Mouse (Mus musculus): ENCODE data around the gene Narfl. TPM values are rescaled to one million over a fixed set of nuclear protein-coding genes. Genes with fewer than 3 reads are reported as not detected.

Narfl gene
- polyA plus RNA-seq, 1 experiment: 47.5 TPM

GRCm38 (mm10) chr17:25829558-25830017 is 56.0 kb downstream of the Narfl start:
- TF ChIP-seq POLR2A (IDR thresholded peaks at IDR 0.05; ENCODE audit: low read depth, low read length): no peak
- TF ChIP-seq CTCF (conservative IDR thresholded peaks at IDR 0.05; ENCODE audit: insufficient read depth, insufficient read length, low read depth, low read length): no peak
- H3K4me3 ChIP-seq (ENCODE audit: insufficient read depth, low read depth, low read length): peak overlapping the region; percentile 67
- 24% methylated on average over 8 of the region's 8 CpGs for WGBS
- peak overlapping the region; percentile 72; the same call in 1 of the 2 replicates for H3K27ac ChIP-seq (ENCODE audit: insufficient read depth, low read depth, low read length)
- no peaks in the 10 kb centered on the region for H3K27me3 ChIP-seq (replicated peaks; ENCODE audit: control insufficient read depth, insufficient read depth, low read length)
- no peaks in the 10 kb centered on the region for H3K36me3 ChIP-seq (ENCODE audit: control insufficient read depth, insufficient read depth, low read length)
- DNase-seq: peak; percentile 23
- H3K4me1 ChIP-seq (ENCODE audit: control insufficient read depth, insufficient read depth, low read length): peaks cover 13% of the 10 kb centered on the region

- H3K36me3 ChIP-seq (ENCODE audit: control insufficient read depth, insufficient read depth, low read length): no peaks in the 10 kb centered on the region
- H3K4me3 ChIP-seq (ENCODE audit: insufficient read depth, low read depth, low read length): no peak overlapping the region
- TF ChIP-seq CTCF (conservative IDR thresholded peaks at IDR 0.05; ENCODE audit: insufficient read depth, insufficient read length, low read depth, low read length) (no peak), POLR2A (IDR thresholded peaks at IDR 0.05; ENCODE audit: low read depth, low read length) (no peak)
- DNase-seq: peak; percentile 13
- no peak overlapping the region for H3K27ac ChIP-seq (ENCODE audit: insufficient read depth, low read depth, low read length)
- 71% methylated on average over 4 of the region's 4 CpGs for WGBS
- H3K27me3 ChIP-seq (replicated peaks; ENCODE audit: control insufficient read depth, insufficient read depth, low read length): no peaks in the 10 kb centered on the region
- H3K4me1 ChIP-seq (ENCODE audit: control insufficient read depth, insufficient read depth, low read length): peaks cover 20% of the 10 kb centered on the region
These were observed 56.7 kb downstream of the Narfl start for GRCm38 (mm10) chr17:25830200-25830753.

- H3K4me1 ChIP-seq (ENCODE audit: control insufficient read depth, insufficient read depth, low read length): peaks cover 26% of the 10 kb centered on the region
- TF ChIP-seq POLR2A (IDR thresholded peaks at IDR 0.05; ENCODE audit: low read depth, low read length): no peak
- TF ChIP-seq CTCF (conservative IDR thresholded peaks at IDR 0.05; ENCODE audit: insufficient read depth, insufficient read length, low read depth, low read length): no peak
- no peak overlapping the region for H3K27ac ChIP-seq (ENCODE audit: insufficient read depth, low read depth, low read length)
- WGBS: 81% methylated on average over 14 of the region's 14 CpGs
- no peak overlapping the region for H3K4me3 ChIP-seq (ENCODE audit: insufficient read depth, low read depth, low read length)
- no peaks in the 10 kb centered on the region for H3K27me3 ChIP-seq (replicated peaks; ENCODE audit: control insufficient read depth, insufficient read depth, low read length)
- peak; percentile 6 for DNase-seq
- no peaks in the 10 kb centered on the region for H3K36me3 ChIP-seq (ENCODE audit: control insufficient read depth, insufficient read depth, low read length)
These were observed 57.3 kb downstream of the Narfl start for GRCm38 (mm10) chr17:25830806-25831431.

- H3K36me3 ChIP-seq (ENCODE audit: control insufficient read depth, insufficient read depth, low read length): no peaks in the 10 kb centered on the region
- peak; percentile 49 for DNase-seq
- H3K27me3 ChIP-seq (replicated peaks; ENCODE audit: control insufficient read depth, insufficient read depth, low read length): no peaks in the 10 kb centered on the region
- WGBS: 37% methylated on average over 21 of the region's 21 CpGs
- H3K27ac ChIP-seq (ENCODE audit: insufficient read depth, low read depth, low read length): no peak overlapping the region
- H3K4me3 ChIP-seq (ENCODE audit: insufficient read depth, low read depth, low read length): peak overlapping the region; percentile 76
- H3K4me1 ChIP-seq (ENCODE audit: control insufficient read depth, insufficient read depth, low read length): peaks cover 34% of the 10 kb centered on the region
- TF ChIP-seq POLR2A (IDR thresholded peaks at IDR 0.05; ENCODE audit: low read depth, low read length) (no peak), CTCF (conservative IDR thresholded peaks at IDR 0.05; ENCODE audit: insufficient read depth, insufficient read length, low read depth, low read length) (no peak)
These were observed 58.1 kb downstream of the Narfl start for GRCm38 (mm10) chr17:25831451-25832281.

GRCm38 (mm10) chr17:25832436-25833290 is 59.1 kb downstream of the Narfl start:
- under 1% methylated on average over 76 of the region's 77 CpGs for WGBS
- no peaks in the 10 kb centered on the region for H3K36me3 ChIP-seq (ENCODE audit: control insufficient read depth, insufficient read depth, low read length)
- H3K27me3 ChIP-seq (replicated peaks; ENCODE audit: control insufficient read depth, insufficient read depth, low read length): no peaks in the 10 kb centered on the region
- DNase-seq: peak; percentile 100
- peak overlapping the region; percentile 99 for H3K27ac ChIP-seq (ENCODE audit: insufficient read depth, low read depth, low read length)
- TF ChIP-seq POLR2A (IDR thresholded peaks at IDR 0.05; ENCODE audit: low read depth, low read length) (peak; percentile 27), CTCF (conservative IDR thresholded peaks at IDR 0.05; ENCODE audit: insufficient read depth, insufficient read length, low read depth, low read length) (no peak)
- peaks cover 34% of the 10 kb centered on the region for H3K4me1 ChIP-seq (ENCODE audit: control insufficient read depth, insufficient read depth, low read length)
- H3K4me3 ChIP-seq (ENCODE audit: insufficient read depth, low read depth, low read length): peak overlapping the region; percentile 76

Other genes starting within 250 kb of the Narfl start
- gene Sox8, start 203.1 kb upstream of the Narfl start, polyA plus RNA-seq (2012; rRNA removed): 0.70 and 0.76 TPM in 2 replicates
- 31.6 and 35.4 TPM in 2 replicates for gene Lmf1, start 194.7 kb upstream of the Narfl start, polyA plus RNA-seq (2012; rRNA removed)
- not detected in 2 replicates for gene Gng13, start 56.6 kb upstream of the Narfl start, polyA plus RNA-seq (2012; rRNA removed)
- 0.75 and 1.5 TPM in 2 replicates for gene Chtf18, start 46.4 kb upstream of the Narfl start, polyA plus RNA-seq (2012; rRNA removed)
- 20.7 and 26.4 TPM in 2 replicates for gene Rpusd1, start 46.1 kb upstream of the Narfl start, polyA plus RNA-seq (2012; rRNA removed)
- 0.10 TPM in 1 of 2 replicates, not detected in the other for gene Mslnl, start 37.7 kb upstream of the Narfl start, polyA plus RNA-seq (2012; rRNA removed)
- gene Msln, start 19.4 kb upstream of the Narfl start, polyA plus RNA-seq (2012; rRNA removed): 3.3 and 3.9 TPM in 2 replicates
- gene Haghl, start 11.9 kb downstream of the Narfl start, polyA plus RNA-seq (2012; rRNA removed): 58.9 and 62.8 TPM in 2 replicates
- gene Ccdc78, start 12.8 kb downstream of the Narfl start, polyA plus RNA-seq (2012; rRNA removed): 0.06 and 0.12 TPM in 2 replicates
- gene Fam173a, start 19.1 kb downstream of the Narfl start, polyA plus RNA-seq (2012; rRNA removed): 152 and 158 TPM in 2 replicates
- gene AC134908.4, start 21.9 kb downstream of the Narfl start, polyA plus RNA-seq (2012; rRNA removed): 0.64 TPM in 1 of 2 replicates, not detected in the other
- 50.1 and 61.3 TPM in 2 replicates for gene Metrn, start 23.4 kb downstream of the Narfl start, polyA plus RNA-seq (2012; rRNA removed)
- 3.6 TPM in 2 replicates for gene Fbxl16, start 35.3 kb downstream of the Narfl start, polyA plus RNA-seq (2012; rRNA removed)
- 34.9 and 42.1 TPM in 2 replicates for gene Wdr24, start 49.9 kb downstream of the Narfl start, polyA plus RNA-seq (2012; rRNA removed)
- gene Jmjd8, start 55.1 kb downstream of the Narfl start, polyA plus RNA-seq (2012; rRNA removed): 132 and 139 TPM in 2 replicates
- 140 and 144 TPM in 2 replicates for gene Stub1, start 59.6 kb downstream of the Narfl start, polyA plus RNA-seq (2012; rRNA removed)
- 9.2 and 13.9 TPM in 2 replicates for gene Rhbdl1, start 63.5 kb downstream of the Narfl start, polyA plus RNA-seq (2012; rRNA removed)
- 26.3 and 50.3 TPM in 2 replicates for gene Gm20683, start 68.0 kb downstream of the Narfl start, polyA plus RNA-seq (2012; rRNA removed)
- gene Rhot2, start 71.1 kb downstream of the Narfl start, polyA plus RNA-seq (2012; rRNA removed): 133 and 147 TPM in 2 replicates
- 23.8 and 25.5 TPM in 2 replicates for gene Wdr90, start 87.7 kb downstream of the Narfl start, polyA plus RNA-seq (2012; rRNA removed)
- gene Mcrip2, start 95.0 kb downstream of the Narfl start, polyA plus RNA-seq (2012; rRNA removed): 258 and 286 TPM in 2 replicates
- gene Mettl26, start 101.3 kb downstream of the Narfl start, polyA plus RNA-seq (2012; rRNA removed): 509 and 656 TPM in 2 replicates
- gene Wfikkn1, start 107.1 kb downstream of the Narfl start, polyA plus RNA-seq (2012; rRNA removed): 0.31 and 0.42 TPM in 2 replicates
- gene Rab40c, start 146.0 kb downstream of the Narfl start, polyA plus RNA-seq (2012; rRNA removed): 31.3 and 34.8 TPM in 2 replicates
- gene Pigq, start 171.2 kb downstream of the Narfl start, polyA plus RNA-seq (2012; rRNA removed): 236 and 270 TPM in 2 replicates
- 16.0 and 21.0 TPM in 2 replicates for gene Nhlrc4, start 171.2 kb downstream of the Narfl start, polyA plus RNA-seq (2012; rRNA removed)
- gene A930017K11Rik, start 178.8 kb downstream of the Narfl start, polyA plus RNA-seq (2012; rRNA removed): 7.2 and 8.3 TPM in 2 replicates
- 24.0 and 31.6 TPM in 2 replicates for gene Capn15, start 212.0 kb downstream of the Narfl start, polyA plus RNA-seq (2012; rRNA removed)